Mouse (Mus musculus): ENCODE data around the gene Apoa5.
"Not testable (repeated sequence)": the region's sequence is repeated elsewhere in the genome, so short reads cannot be mapped to it uniquely, and the experiment has no call there.

Gene Apoa5

GRCm38 (mm10) chr9:46261131-46261530 lies 7.3 kb upstream of the Apoa5 start:
- DNase-seq (ENCODE audit: low spot score in 2 of 2): no peak

DNA sequence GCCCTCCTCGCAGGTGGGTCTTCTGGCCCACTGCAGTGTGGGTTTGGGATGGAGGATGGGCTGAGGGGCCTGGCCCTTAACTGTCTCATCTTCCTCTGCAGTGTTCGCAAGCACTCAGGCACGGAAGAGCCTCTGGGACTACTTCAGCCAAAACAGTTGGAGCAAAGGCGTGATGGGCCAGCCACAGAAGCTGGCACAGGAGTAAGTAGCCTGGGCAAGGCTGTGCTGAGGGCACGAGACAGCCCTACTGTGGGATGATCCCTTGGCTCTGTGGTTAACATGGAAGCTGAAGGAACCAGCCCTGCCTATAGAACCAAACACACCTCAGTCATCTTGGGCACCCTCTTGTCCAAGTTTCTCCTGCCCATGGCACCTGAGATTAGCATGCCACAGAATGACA lies 692 bp downstream of the Apoa5 start:
- DNase-seq (ENCODE audit: low spot score in 2 of 2): no peak

DNA sequence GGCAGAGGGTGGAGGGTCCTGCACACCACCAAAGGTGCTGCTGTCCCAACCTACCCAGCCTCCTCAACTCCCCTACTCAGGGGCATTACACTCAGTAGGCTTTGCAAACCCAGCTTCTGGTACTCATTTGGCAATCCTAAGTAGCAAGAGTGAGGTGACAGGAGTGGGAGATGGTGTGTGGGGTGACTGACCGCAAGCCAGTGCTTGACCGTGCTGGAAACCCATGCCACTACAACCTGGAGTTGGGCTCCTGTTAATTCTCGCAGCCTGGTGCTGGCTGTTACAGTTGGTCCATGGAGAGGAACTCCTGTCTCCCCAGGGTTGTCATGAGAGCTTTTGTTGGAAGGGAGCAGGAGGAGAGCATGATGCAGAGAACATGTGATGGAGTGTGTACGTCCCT lies 2.3 kb downstream of the Apoa5 start:
- DNase-seq (ENCODE audit: low spot score in 2 of 2): no peak

DNA sequence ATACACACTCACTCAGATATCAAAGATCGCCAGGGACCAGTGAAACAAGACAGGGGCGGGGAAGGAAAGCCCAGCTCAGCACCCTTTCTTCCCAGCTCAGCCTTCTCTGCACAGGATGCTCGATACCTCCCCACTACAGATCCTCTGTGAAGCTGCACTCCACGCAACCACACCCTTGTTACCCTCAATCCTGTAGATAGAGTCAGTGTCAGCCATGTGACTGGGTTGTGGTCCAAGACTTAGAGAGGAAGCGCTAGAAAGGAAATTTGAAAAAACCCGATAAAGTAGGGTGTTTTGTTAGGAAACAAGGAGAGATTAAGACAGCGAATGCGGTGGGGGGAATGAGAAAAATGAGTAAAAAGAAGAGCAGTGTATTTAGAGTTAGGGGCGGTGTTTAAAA lies 3.6 kb downstream of the Apoa5 start:
- DNase-seq (ENCODE audit: low spot score in 2 of 2): no peak

DNA sequence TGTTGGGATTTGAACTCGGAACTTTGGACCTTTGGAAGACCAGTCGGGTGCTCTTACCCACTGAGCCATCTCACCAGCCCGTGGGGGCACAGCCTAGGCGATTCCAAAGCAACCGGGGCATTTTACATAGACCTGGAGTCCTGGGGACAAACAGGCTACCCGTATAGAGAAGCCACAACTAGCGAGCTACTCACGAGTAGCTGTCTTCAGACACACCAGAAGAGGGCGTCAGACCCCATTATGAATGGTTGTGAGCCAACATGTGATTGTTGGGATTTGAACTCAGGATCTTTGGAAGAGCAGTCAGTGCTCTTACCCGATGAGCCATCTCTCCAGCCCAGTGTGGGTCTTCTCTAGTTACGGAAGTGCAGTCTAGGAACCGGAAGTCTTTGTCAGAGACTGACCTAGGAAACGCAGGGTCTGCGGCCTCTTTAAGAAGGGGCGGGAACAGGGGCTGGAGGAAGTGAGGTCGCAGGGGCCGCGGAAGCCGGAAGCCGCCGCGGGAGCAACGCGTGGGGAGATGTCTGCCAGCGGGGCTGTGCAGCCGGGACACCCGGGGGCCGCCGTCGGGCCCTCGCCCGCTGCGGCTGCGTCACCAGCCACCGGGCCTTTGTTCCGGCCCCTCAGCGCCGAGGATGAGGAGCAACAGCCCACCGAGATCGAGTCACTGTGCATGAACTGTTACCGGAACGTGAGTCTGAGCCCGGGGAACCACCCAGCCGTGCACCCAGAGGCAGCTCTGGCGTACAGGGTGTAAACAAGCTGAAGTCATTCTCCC lies 4.4 kb downstream of the Apoa5 start, which contains the start of gene Zpr1:
Gene Zpr1, plus strand, starts transcription at position 388 of the 778 bp plus-strand sequence.
- peak; percentile 67 to 72 for DNase-seq (ENCODE audit: low spot score in 2 of 2)

DNA sequence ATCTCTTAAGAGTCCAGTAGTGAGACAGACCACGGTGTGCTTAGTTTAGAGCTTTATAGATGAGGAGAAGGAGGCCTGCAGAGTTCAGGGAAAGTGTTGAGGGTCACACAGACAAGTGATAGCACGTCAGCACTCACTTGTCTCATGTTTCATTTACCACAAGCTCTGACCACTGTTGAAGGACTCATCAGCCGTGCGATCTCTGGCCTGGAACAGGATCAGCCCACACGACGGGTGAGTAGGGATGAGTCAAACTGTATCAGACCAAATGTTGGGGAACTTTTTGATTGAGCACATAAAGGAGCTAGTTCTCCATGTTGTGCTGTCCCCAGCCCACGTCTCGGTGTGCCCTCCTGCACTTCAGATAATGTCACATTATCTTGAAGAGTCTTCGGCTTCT lies 6.1 kb downstream of the Apoa5 start:
- no peak for DNase-seq (ENCODE audit: low spot score in 2 of 2)

DNA sequence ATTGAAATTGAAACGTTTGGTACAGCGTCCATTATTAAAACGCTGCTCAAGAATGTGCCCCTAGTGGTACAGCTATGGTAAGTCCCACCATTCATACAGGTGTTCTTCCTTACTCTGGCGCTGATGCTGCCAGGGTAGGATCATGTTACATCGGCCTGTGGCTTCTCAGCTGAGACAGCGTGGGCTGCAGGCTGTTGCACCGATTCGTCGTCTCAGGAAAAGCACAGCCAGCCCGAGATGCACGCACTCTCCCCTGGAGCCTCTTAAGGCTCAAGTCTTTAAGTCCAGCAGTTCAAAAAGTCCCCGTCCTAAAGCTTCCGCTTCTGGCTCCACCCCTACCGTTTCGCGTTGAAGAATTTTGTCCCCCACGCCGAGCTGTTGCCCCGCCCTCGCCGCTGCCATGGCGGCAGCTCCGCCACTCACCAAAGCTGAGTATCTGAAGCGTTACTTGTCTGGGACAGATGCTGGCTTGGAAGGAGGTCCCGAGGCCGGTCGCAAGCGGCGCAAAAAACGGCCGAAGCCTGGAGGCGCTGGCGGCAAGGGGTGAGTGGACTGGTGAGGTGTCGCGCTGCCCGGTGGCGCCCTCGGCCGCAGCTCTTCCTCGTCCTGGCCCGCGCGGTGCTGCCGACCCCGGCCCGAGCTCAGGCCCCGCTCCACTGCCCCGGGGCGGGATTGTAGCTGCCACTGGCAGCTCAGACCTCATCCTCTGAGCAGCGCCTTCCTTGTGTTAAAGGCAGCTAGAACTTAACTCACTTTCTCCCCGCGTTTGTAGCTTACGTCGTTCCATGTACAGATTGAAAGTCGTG lies 14.4 kb downstream of the Apoa5 start, which contains the start of gene Bud13:
Gene Bud13, plus strand, starts transcription at position 378 of the 806 bp plus-strand sequence.
- peak; percentile 87 to 89 for DNase-seq (ENCODE audit: low spot score in 2 of 2)

GRCm38 (mm10) chr9:46298381-46298780 lies 29.9 kb downstream of the Apoa5 start:
- DNase-seq (ENCODE audit: low spot score in 2 of 2): no peak

DNA sequence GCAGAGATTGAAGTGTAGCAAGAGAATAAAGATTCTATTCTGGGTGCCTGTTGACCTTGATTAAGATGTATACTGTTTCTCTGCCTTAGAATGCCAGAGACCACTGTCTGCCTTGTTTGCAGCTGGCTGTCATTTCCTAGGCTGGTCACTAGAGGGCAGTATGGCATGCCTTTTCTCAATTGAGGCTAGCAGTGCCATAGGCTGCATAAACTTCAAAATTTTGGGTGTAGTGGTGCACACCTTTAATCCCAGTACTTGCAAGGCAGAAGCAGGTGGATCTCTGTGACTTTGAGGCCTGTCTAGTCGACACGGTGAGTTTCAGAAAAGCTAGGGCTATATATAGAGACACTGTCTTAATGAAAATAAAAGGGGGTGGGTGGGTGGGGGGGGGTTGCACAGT lies 33.7 kb downstream of the Apoa5 start:
- DNase-seq (ENCODE audit: low spot score in 2 of 2): peak; percentile 29 to 47

- DNase-seq (ENCODE audit: low spot score in 2 of 2): no peak
Observed at GRCm38 (mm10) chr9:46309121-46309520, 40.7 kb downstream of the Apoa5 start.

GRCm38 (mm10) chr9:46314507-46314906 lies 46.1 kb downstream of the Apoa5 start:
- peak in 1 of 2 experiments; percentile 51 for DNase-seq (ENCODE audit: low spot score in 2 of 2)

DNA sequence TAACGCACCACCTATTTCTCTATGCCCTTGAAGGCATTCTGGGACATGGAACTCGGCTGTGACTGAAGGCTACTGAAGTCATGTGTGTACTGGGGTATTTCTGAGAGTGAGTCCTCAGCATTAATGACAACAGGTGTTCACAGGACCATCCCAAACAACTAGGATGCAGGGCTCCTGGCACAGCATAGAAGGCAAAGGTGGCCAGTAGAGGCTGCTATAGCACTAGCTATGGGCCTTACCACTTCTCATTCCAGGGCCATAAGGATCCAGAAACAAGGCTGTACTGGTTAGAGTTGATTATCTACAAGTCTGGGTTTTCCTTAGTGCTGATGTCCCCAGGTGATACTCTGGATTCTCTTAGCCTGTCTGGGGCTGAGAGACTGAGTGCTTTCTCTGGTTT lies 46.5 kb downstream of the Apoa5 start:
- no peak for DNase-seq (ENCODE audit: low spot score in 2 of 2)

GRCm38 (mm10) chr9:46315807-46316365 lies 47.5 kb downstream of the Apoa5 start:
- no peak for DNase-seq (ENCODE audit: low spot score in 2 of 2)

DNA sequence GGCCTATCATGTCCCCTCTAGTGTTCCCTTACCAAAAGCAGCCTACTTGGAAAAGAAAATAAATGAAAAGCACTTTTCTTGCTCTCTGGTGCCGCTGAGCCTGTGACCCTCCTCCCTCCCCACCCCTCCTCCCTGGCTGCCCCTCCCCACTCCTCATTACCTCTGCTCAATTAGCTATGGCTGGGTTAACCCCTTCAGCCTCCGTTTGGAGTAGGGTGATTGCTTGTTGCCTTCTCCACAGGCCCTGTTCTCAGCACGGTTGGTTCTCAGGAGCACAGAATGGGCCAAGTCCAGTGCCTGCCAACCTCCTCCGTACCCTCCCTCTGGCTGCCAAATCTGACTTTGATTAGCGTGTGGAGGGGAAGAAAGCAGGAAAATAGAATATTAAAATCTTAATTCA lies 48.0 kb downstream of the Apoa5 start:
- DNase-seq (ENCODE audit: low spot score in 2 of 2): no peak

DNA sequence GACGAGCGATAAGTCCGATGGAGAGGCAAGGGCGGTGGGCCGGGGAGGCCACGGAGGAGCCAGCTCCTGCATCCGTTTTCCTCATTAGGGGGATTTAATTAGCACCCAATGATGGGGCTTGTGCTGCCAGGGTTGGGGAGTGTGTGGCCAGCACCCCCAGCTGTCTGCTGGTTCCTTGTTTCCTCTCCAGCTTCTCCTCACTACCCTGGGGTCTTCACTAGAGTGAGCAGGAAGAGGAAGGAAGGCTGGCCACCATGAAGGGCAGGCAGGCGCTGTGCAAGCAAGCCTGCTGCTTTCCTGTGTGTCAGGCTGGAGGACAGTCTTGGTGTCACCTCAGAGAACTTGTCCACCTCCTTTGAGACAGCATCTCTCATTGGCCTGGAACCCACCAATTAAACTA lies 48.5 kb downstream of the Apoa5 start:
- DNase-seq (ENCODE audit: low spot score in 2 of 2): no peak

DNA sequence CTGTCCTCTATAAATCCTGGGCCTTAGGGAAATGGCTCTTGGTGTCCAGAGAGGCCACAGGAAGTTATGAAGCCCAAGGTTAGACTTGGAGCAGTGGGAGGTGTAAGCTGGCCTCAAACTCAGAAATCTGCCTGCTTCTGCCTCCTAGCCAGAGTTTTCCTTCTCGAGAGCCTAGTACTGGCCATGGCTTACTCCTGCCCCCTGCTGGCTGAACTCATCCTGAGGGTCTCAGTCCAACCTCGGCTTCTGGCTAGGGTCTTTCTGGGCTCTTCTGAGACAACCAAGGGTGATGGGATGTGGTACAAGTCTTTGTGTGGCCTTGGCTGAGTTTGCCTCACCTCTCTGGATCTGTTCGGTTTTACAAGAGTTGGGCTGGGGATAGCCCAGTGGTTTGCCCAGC lies 49.5 kb downstream of the Apoa5 start:
- no peak for DNase-seq (ENCODE audit: low spot score in 2 of 2)

DNA sequence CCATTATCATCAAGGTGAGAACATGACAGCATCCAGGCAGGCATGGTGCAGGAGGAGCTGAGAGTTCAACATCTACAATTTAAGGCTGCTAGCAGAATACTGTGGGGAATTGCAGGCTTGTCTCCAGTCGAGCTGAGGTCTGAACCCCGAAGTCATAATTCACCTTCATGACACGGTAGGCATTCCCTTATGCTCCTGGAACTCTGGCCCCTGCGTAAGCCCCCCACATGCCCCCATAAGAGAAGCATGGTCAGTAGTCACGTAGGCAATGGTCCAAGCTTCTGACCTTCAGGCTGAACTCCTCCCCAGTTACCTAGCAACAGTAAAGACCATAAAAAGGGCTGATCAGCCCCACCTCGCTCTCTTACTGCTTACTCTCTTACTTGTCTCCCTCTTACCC lies 51.5 kb downstream of the Apoa5 start, which contains the start of gene 4931429L15Rik:
Gene 4931429L15Rik, minus strand, starts transcription at position 101 of the 400 bp plus-strand sequence.
- not testable (repeated sequence) for DNase-seq (ENCODE audit: low spot score in 2 of 2)

GRCm38 (mm10) chr9:46320461-46320860 lies 52.0 kb downstream of the Apoa5 start:
- no peak for DNase-seq (ENCODE audit: low spot score in 2 of 2)
